Mouse (Mus musculus): ENCODE data around the gene Hcrtr1. TPM values are rescaled to one million over a fixed set of nuclear protein-coding genes. Genes with fewer than 3 reads are reported as not detected.

Hcrtr1 gene
- polyA plus RNA-seq, 1 experiment, result not detected

DNA sequence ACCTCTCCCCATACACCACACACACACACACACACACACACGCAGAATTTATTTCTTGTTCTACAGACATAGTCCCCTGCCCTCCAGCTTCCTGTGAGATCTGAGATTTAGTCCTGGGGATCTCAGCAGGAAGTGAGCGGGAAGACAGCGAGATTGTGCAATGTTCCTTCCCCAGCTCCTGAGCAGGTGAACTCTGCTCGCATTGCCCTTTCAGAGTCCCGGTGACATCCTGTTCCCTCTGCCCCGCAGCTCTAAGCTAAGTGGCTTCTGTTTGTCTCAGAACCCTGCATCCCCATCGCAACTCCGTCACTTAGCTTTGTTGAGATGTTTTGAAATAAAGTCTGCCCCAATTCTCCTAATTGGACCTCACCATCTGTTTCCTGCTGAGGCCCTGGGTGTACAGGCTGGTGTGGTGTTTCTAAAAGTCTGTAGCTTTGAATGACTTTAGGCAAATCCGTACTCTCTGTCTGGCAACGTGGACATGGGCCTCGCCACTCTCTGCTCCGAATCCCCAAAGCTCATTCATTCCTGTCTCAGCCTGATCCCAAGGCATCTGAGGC is 17.7 kb upstream of the Hcrtr1 start:
- no peak for TF ChIP-seq FLI1 (IDR thresholded peaks at IDR 0.05; ENCODE audit: low read length)
- TF ChIP-seq GATA1 (IDR thresholded peaks at IDR 0.05; ENCODE audit: borderline replicate concordance, low read length), result no peak
- Histone ChIP-seq H3K4me3 (replicated peaks) (no peak overlapping the region), H3K27me3 (replicated peaks) (peaks cover 75% of the 10 kb centered on the region), H3K36me3 (replicated peaks; ENCODE audit: low read length) (no peaks in the 10 kb centered on the region), H3K4me1 (peaks cover 7% of the 10 kb centered on the region; the same call in 1 of the 2 replicates), H3K9me3 (0 out of 2 replicates have a peak, but pooled peaks cover 5% of the 10 kb centered on the region)

DNA sequence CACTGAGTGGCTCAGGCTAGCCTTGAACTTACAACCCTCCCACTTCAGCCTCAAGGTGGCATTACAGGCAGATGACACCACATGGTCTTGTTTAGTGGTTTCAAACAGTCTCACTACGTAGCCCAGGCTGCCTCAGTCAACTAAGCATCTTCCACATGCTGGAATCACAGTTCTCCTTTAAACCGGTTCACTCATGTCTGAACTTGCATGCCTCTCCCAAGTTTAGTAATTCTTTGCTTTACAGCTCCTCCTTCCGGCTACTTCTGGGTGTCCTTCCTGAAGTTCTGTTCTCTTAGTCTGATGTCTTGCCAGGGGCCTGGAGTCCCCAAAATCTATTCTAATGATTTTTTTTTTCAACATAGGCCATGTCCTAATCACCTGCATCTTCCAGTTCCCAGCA is 15.1 kb upstream of the Hcrtr1 start:
- Histone ChIP-seq H3K4me1 (peaks cover 7% of the 10 kb centered on the region; the same call in 1 of the 2 replicates), H3K36me3 (replicated peaks; ENCODE audit: low read length) (no peaks in the 10 kb centered on the region), H3K9me3 (0 out of 2 replicates have a peak, but pooled peaks cover 5% of the 10 kb centered on the region), H3K4me3 (replicated peaks) (no peak overlapping the region), H3K27me3 (replicated peaks) (peaks cover 73% of the 10 kb centered on the region)
- TF ChIP-seq GATA1 (IDR thresholded peaks at IDR 0.05; ENCODE audit: borderline replicate concordance, low read length) (no peak), FLI1 (IDR thresholded peaks at IDR 0.05; ENCODE audit: low read length) (no peak)

- Histone ChIP-seq H3K27me3 (replicated peaks) (peaks cover 78% of the 10 kb centered on the region), H3K4me3 (replicated peaks) (no peak overlapping the region), H3K4me1 (no peaks in the 10 kb centered on the region), H3K36me3 (replicated peaks; ENCODE audit: low read length) (no peaks in the 10 kb centered on the region), H3K9me3 (peaks cover 16% of the 10 kb centered on the region)
- TF ChIP-seq FLI1 (IDR thresholded peaks at IDR 0.05; ENCODE audit: low read length) (no peak), GATA1 (IDR thresholded peaks at IDR 0.05; ENCODE audit: borderline replicate concordance, low read length) (no peak)
Observed at GRCm38 (mm10) chr4:130148405-130148804, 9.2 kb upstream of the Hcrtr1 start.

- TF ChIP-seq GATA1 (IDR thresholded peaks at IDR 0.05; ENCODE audit: borderline replicate concordance, low read length) (no peak), FLI1 (IDR thresholded peaks at IDR 0.05; ENCODE audit: low read length) (no peak)
- Histone ChIP-seq H3K4me1 (peaks cover 26% of the 10 kb centered on the region), H3K4me3 (replicated peaks) (no peak overlapping the region), H3K36me3 (replicated peaks; ENCODE audit: low read length) (no peaks in the 10 kb centered on the region), H3K27me3 (replicated peaks) (peaks cover 94% of the 10 kb centered on the region), H3K9me3 (peaks cover 16% of the 10 kb centered on the region)
Observed at GRCm38 (mm10) chr4:130141786-130142185, 2.6 kb upstream of the Hcrtr1 start.

DNA sequence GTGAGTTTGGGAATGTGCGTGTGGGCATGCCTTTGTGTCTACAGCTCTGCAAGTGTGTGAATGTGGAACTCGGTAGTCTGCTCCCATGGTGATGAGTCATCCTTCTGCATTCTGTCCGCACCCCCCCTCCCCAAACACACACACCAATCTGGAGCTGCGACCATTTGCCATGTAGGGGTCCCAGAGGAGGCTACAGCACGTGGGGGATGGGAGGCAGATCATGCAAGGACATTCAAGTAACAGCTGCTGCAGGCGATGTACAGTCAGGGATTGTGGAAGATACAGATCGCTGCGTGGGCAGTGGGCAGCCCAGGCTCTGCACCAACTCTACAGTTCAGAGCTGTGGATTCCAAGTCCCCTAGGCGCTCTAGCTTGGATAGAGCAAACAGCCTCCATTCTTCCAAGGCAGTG is 1.8 kb upstream of the Hcrtr1 start:
- Histone ChIP-seq H3K4me1 (peaks cover 28% of the 10 kb centered on the region), H3K9me3 (peaks cover 13% of the 10 kb centered on the region), H3K36me3 (replicated peaks; ENCODE audit: low read length) (no peaks in the 10 kb centered on the region), H3K27me3 (replicated peaks) (peaks cover 94% of the 10 kb centered on the region), H3K4me3 (replicated peaks) (no peak overlapping the region)
- TF ChIP-seq GATA1 (IDR thresholded peaks at IDR 0.05; ENCODE audit: borderline replicate concordance, low read length) (no peak), FLI1 (IDR thresholded peaks at IDR 0.05; ENCODE audit: low read length) (no peak)

GRCm38 (mm10) chr4:130138441-130139213 is 532 bp downstream of the Hcrtr1 start:
- no peaks in the 10 kb centered on the region for H3K36me3 ChIP-seq (replicated peaks; ENCODE audit: low read length)
- H3K4me1 ChIP-seq, result peaks cover 35% of the 10 kb centered on the region
- H3K9me3 ChIP-seq, result no peaks in the 10 kb centered on the region
- TF ChIP-seq FLI1 (IDR thresholded peaks at IDR 0.05; ENCODE audit: low read length), result no peak
- no peak for TF ChIP-seq GATA1 (IDR thresholded peaks at IDR 0.05; ENCODE audit: borderline replicate concordance, low read length)
- peaks cover 97% of the 10 kb centered on the region for H3K27me3 ChIP-seq (replicated peaks)
- peak overlapping the region; percentile 80 for H3K4me3 ChIP-seq (replicated peaks)

- Histone ChIP-seq H3K36me3 (replicated peaks; ENCODE audit: low read length) (peaks cover 12% of the 10 kb centered on the region), H3K4me3 (replicated peaks) (no peak overlapping the region), H3K27me3 (replicated peaks) (peaks cover 77% of the 10 kb centered on the region), H3K4me1 (peaks cover 43% of the 10 kb centered on the region), H3K9me3 (no peaks in the 10 kb centered on the region)
- no peak for TF ChIP-seq FLI1 (IDR thresholded peaks at IDR 0.05; ENCODE audit: low read length)
- TF ChIP-seq GATA1 (IDR thresholded peaks at IDR 0.05; ENCODE audit: borderline replicate concordance, low read length), result no peak
Observed at GRCm38 (mm10) chr4:130133399-130133798, 5.8 kb downstream of the Hcrtr1 start.

GRCm38 (mm10) chr4:130131448-130132105 is 7.6 kb downstream of the Hcrtr1 start:
- Histone ChIP-seq H3K9me3 (no peaks in the 10 kb centered on the region), H3K36me3 (replicated peaks; ENCODE audit: low read length) (peaks cover 31% of the 10 kb centered on the region), H3K4me1 (peaks cover 41% of the 10 kb centered on the region), H3K4me3 (replicated peaks) (no peak overlapping the region), H3K27me3 (replicated peaks) (peaks cover 59% of the 10 kb centered on the region)
- TF ChIP-seq FLI1 (IDR thresholded peaks at IDR 0.05; ENCODE audit: low read length), result no peak
- TF ChIP-seq GATA1 (IDR thresholded peaks at IDR 0.05; ENCODE audit: borderline replicate concordance, low read length), result no peak

GRCm38 (mm10) chr4:130130641-130131350 is 8.4 kb downstream of the Hcrtr1 start:
- Histone ChIP-seq H3K36me3 (replicated peaks; ENCODE audit: low read length) (peaks cover 39% of the 10 kb centered on the region), H3K4me1 (peaks cover 42% of the 10 kb centered on the region), H3K9me3 (no peaks in the 10 kb centered on the region), H3K27me3 (replicated peaks) (peaks cover 53% of the 10 kb centered on the region), H3K4me3 (replicated peaks) (no peak overlapping the region)
- TF ChIP-seq GATA1 (IDR thresholded peaks at IDR 0.05; ENCODE audit: borderline replicate concordance, low read length) (no peak), FLI1 (IDR thresholded peaks at IDR 0.05; ENCODE audit: low read length) (no peak)
